Mouse (Mus musculus): ENCODE measurements around the gene Baz1b. TPM values are rescaled to one million over a fixed set of nuclear protein-coding genes. Genes with fewer than 3 reads are reported as not detected.
A peak's percentile ranks its signal among the peaks of the same experiment; 100 is the strongest.

Baz1b gene
- polyA plus RNA-seq, 1 experiment from 2014 or later: 14.3 TPM

GRCm38 (mm10) chr5:135161221-135161620, 25.8 kb upstream of the Baz1b start:
- H3K9me3 ChIP-seq (replicated peaks; ENCODE audit: control insufficient read depth, low read length): no peaks in the 10 kb centered on the region; the same call in 1 of the 2 replicates
- H3K27me3 ChIP-seq (ENCODE audit: control insufficient read depth, insufficient read depth, low read depth, low read length): no peaks in the 10 kb centered on the region
- no peak for ATAC-seq (ENCODE audit: low read depth)
- no peak overlapping the region for H3K4me2 ChIP-seq (ENCODE audit: low read depth, low read length)
- H3K4me3 ChIP-seq (ENCODE audit: low read depth, low read length): no peak overlapping the region
- WGBS (ENCODE audit: insufficient replicate concordance): 82% methylated on average over 4 of the region's 4 CpGs
- H3K27ac ChIP-seq (ENCODE audit: low read length): no peak overlapping the region
- no peaks in the 10 kb centered on the region; the same call in 1 of the 2 replicates for H3K4me1 ChIP-seq (ENCODE audit: control insufficient read depth, low read depth, low read length)
- H3K9ac ChIP-seq (ENCODE audit: low read depth, low read length): no peak overlapping the region
- peaks cover 35% of the 10 kb centered on the region for H3K36me3 ChIP-seq (ENCODE audit: control insufficient read depth, insufficient read depth)

GRCm38 (mm10) chr5:135161650-135162049, 25.4 kb upstream of the Baz1b start:
- whole genome bisulfite sequencing (ENCODE audit: insufficient replicate concordance): 72% methylated on average over 7 of the region's 7 CpGs
- H3K36me3 ChIP-seq (ENCODE audit: control insufficient read depth, insufficient read depth): peaks cover 31% of the 10 kb centered on the region

GRCm38 (mm10) chr5:135162361-135162760, 24.7 kb upstream of the Baz1b start:
- Histone ChIP-seq H3K27me3 (ENCODE audit: control insufficient read depth, insufficient read depth, low read depth, low read length) (no peaks in the 10 kb centered on the region), H3K27ac (ENCODE audit: low read length) (no peak overlapping the region), H3K4me2 (ENCODE audit: low read depth, low read length) (no peak overlapping the region), H3K36me3 (ENCODE audit: control insufficient read depth, insufficient read depth) (peaks cover 28% of the 10 kb centered on the region), H3K9me3 (replicated peaks; ENCODE audit: control insufficient read depth, low read length) (no peaks in the 10 kb centered on the region), H3K4me3 (ENCODE audit: low read depth, low read length) (no peak overlapping the region), H3K4me1 (ENCODE audit: control insufficient read depth, low read depth, low read length) (no peaks in the 10 kb centered on the region; the same call in 1 of the 2 replicates), H3K9ac (ENCODE audit: low read depth, low read length) (no peak overlapping the region)
- ATAC-seq (ENCODE audit: low read depth): no peak
- 85% methylated on average over 8 of the region's 8 CpGs for WGBS (ENCODE audit: insufficient replicate concordance)

More at GRCm38 (mm10) chr5:135161650-135162049, 25.4 kb upstream of the Baz1b start:
- no peak overlapping the region for H3K9ac ChIP-seq (ENCODE audit: low read depth, low read length)
- H3K4me1 ChIP-seq (ENCODE audit: control insufficient read depth, low read depth, low read length): no peaks in the 10 kb centered on the region; the same call in 1 of the 2 replicates
- no peak for ATAC-seq (ENCODE audit: low read depth)
- no peak overlapping the region for H3K4me3 ChIP-seq (ENCODE audit: low read depth, low read length)
- H3K9me3 ChIP-seq (replicated peaks; ENCODE audit: control insufficient read depth, low read length): no peaks in the 10 kb centered on the region; the same call in 1 of the 2 replicates
- H3K27ac ChIP-seq (ENCODE audit: low read length): no peak overlapping the region
- no peaks in the 10 kb centered on the region for H3K27me3 ChIP-seq (ENCODE audit: control insufficient read depth, insufficient read depth, low read depth, low read length)
- no peak overlapping the region for H3K4me2 ChIP-seq (ENCODE audit: low read depth, low read length)

GRCm38 (mm10) chr5:135162821-135163220, 24.2 kb upstream of the Baz1b start:
- H3K4me2 ChIP-seq (ENCODE audit: low read depth, low read length): no peak overlapping the region
- H3K4me3 ChIP-seq (ENCODE audit: low read depth, low read length): no peak overlapping the region
- H3K27me3 ChIP-seq (ENCODE audit: control insufficient read depth, insufficient read depth, low read depth, low read length): no peaks in the 10 kb centered on the region
- no peaks in the 10 kb centered on the region for H3K9me3 ChIP-seq (replicated peaks; ENCODE audit: control insufficient read depth, low read length)
- H3K27ac ChIP-seq (ENCODE audit: low read length): no peak overlapping the region
- peaks cover 25% of the 10 kb centered on the region for H3K36me3 ChIP-seq (ENCODE audit: control insufficient read depth, insufficient read depth)
- H3K9ac ChIP-seq (ENCODE audit: low read depth, low read length): no peak overlapping the region; the same call in 1 of the 2 replicates
- WGBS (ENCODE audit: insufficient replicate concordance): 76% methylated on average over 6 of the region's 6 CpGs
- peaks cover 1% of the 10 kb centered on the region for H3K4me1 ChIP-seq (ENCODE audit: control insufficient read depth, low read depth, low read length)
- no peak for ATAC-seq (ENCODE audit: low read depth)

DNA sequence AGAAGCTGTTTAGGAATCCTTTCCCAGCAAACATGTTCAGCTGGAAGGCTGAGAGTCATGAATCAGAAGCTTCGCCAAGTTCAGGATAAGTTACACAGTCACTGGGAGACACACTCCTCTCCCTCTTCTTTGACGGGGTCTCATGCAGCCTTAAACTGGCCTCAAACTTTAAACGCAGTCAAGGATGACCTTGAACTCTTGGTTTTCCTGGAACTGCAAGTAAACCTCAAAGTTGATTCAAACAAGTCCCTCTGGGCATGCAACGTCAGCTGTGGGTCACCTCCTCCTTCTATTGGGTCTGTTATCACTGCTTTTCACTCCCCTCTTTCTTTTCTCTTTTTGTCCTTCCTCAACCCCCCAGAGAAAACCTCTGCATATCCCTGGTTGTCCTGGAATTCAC, 20.2 kb upstream of the Baz1b start:
- no peak overlapping the region for H3K27ac ChIP-seq (ENCODE audit: low read length)
- no peaks in the 10 kb centered on the region for H3K27me3 ChIP-seq (ENCODE audit: control insufficient read depth, insufficient read depth, low read depth, low read length)
- no peaks in the 10 kb centered on the region for H3K36me3 ChIP-seq (ENCODE audit: control insufficient read depth, insufficient read depth)
- ATAC-seq (ENCODE audit: low read depth): no peak
- H3K4me2 ChIP-seq (ENCODE audit: low read depth, low read length): no peak overlapping the region
- H3K4me3 ChIP-seq (ENCODE audit: low read depth, low read length): no peak overlapping the region
- peaks cover 21% of the 10 kb centered on the region for H3K4me1 ChIP-seq (ENCODE audit: control insufficient read depth, low read depth, low read length)
- H3K9me3 ChIP-seq (replicated peaks; ENCODE audit: control insufficient read depth, low read length): no peaks in the 10 kb centered on the region
- H3K9ac ChIP-seq (ENCODE audit: low read depth, low read length): no peak overlapping the region
- WGBS (ENCODE audit: insufficient replicate concordance): 60% methylated on average over 4 of the region's 4 CpGs

DNA sequence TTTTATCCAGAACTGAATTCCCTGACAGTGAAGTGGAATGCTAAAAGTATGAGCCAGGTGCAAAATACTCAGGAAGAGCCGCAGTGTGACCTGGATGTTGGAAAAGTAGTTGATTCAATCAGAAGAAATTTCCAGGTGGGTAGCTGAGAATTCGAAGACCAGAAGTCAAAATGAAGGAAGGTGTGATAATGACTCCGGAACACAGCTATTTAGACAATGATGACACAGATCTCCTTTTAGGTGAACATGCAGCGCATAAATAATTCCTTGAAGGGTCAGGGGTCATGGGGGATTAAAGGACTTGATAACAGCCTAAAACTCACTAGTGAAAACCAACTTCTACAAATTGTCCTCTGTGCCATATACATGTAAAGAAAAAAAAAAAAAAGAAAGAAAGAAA, 19.6 kb upstream of the Baz1b start:
- WGBS (ENCODE audit: insufficient replicate concordance): 85% methylated on average over 4 of the region's 4 CpGs
- Histone ChIP-seq H3K4me2 (ENCODE audit: low read depth, low read length) (peak overlapping the region; percentile 93; the same call in 1 of the 2 replicates), H3K27me3 (ENCODE audit: control insufficient read depth, insufficient read depth, low read depth, low read length) (no peaks in the 10 kb centered on the region), H3K9ac (ENCODE audit: low read depth, low read length) (no peak overlapping the region), H3K4me3 (ENCODE audit: low read depth, low read length) (no peak overlapping the region), H3K27ac (ENCODE audit: low read length) (no peak overlapping the region), H3K9me3 (replicated peaks; ENCODE audit: control insufficient read depth, low read length) (no peaks in the 10 kb centered on the region), H3K4me1 (ENCODE audit: control insufficient read depth, low read depth, low read length) (peaks cover 21% of the 10 kb centered on the region), H3K36me3 (ENCODE audit: control insufficient read depth, insufficient read depth) (peaks cover 2% of the 10 kb centered on the region)
- no peak for ATAC-seq (ENCODE audit: low read depth)

- Histone ChIP-seq H3K9ac (ENCODE audit: low read depth, low read length) (peak within 1 kb of the TSS; percentile 95), H3K9me3 (replicated peaks; ENCODE audit: control insufficient read depth, low read length) (no peaks in the 10 kb centered on the region), H3K36me3 (ENCODE audit: control insufficient read depth, insufficient read depth) (peaks cover 11% of the 10 kb centered on the region), H3K27ac (ENCODE audit: low read length) (peak within 1 kb of the TSS; percentile 95), H3K27me3 (ENCODE audit: control insufficient read depth, insufficient read depth, low read depth, low read length) (no peaks in the 10 kb centered on the region), H3K4me3 (ENCODE audit: low read depth, low read length) (peak within 1 kb of the TSS; percentile 91), H3K4me1 (ENCODE audit: control insufficient read depth, low read depth, low read length) (peaks cover 21% of the 10 kb centered on the region), H3K4me2 (ENCODE audit: low read depth, low read length) (peak within 1 kb of the TSS; percentile 93)
- WGBS (ENCODE audit: insufficient replicate concordance): 1% methylated on average over 86 of the region's 95 CpGs
- peak; percentile 98 for ATAC-seq (ENCODE audit: low read depth)
Measured at GRCm38 (mm10) chr5:135168063-135169062, 18.7 kb upstream of the Baz1b start, which contains the start of gene Bcl7b. Gene Bcl7b, plus strand, starts transcription at chr5:135168283.

DNA sequence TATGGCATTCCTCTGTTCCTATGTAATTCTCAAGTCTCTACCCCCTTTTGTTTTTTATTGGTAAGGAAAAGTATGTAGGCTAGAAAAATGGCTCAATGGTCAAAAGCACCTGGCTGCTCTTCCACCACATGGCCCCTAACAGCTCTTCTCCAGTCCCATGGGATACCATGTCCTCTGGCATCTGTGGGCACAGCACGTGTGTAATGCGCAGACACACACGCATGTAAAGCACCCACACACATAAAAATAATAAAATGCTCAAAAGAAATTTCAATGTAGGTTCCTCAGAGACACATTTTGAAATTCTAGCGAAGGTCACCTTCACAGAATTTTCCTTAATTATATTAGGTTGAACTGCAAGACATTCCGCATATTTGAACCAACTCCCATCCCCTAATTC, 17.6 kb upstream of the Baz1b start:
- ATAC-seq (ENCODE audit: low read depth): no peak
- H3K27ac ChIP-seq (ENCODE audit: low read length): no peak overlapping the region
- 81% methylated on average over 5 of the region's 5 CpGs for WGBS (ENCODE audit: insufficient replicate concordance)
- H3K9me3 ChIP-seq (replicated peaks; ENCODE audit: control insufficient read depth, low read length): no peaks in the 10 kb centered on the region
- H3K4me2 ChIP-seq (ENCODE audit: low read depth, low read length): peak overlapping the region; percentile 87
- H3K36me3 ChIP-seq (ENCODE audit: control insufficient read depth, insufficient read depth): peaks cover 14% of the 10 kb centered on the region
- H3K27me3 ChIP-seq (ENCODE audit: control insufficient read depth, insufficient read depth, low read depth, low read length): no peaks in the 10 kb centered on the region
- H3K4me1 ChIP-seq (ENCODE audit: control insufficient read depth, low read depth, low read length): peaks cover 21% of the 10 kb centered on the region
- H3K4me3 ChIP-seq (ENCODE audit: low read depth, low read length): peak overlapping the region; percentile 91
- peak overlapping the region; percentile 69 for H3K9ac ChIP-seq (ENCODE audit: low read depth, low read length)

DNA sequence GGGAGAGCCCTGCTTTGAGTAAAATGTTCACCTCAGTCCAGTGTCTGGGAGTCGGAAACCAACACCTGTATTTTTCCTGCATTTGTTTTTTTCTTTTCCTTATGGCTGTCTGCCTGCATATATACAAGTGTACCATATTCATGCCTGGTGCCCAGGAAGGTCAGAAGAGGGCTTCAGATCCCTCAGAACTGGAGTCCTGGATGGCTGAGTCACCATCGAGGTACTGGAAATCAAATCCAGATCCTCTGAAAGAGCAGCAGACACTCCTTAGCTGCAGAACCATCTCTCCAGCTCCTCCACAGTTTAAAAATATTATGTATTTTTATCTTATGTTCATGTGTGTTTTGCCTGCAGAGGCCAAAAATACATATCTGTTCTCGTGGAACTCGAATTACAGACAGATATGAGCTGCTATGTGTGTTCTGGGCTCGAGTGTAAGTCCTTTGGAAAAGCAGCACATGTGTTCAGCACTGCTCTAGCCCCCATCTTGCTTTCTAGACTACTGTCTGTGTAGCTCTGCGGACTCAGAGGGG, 15.3 kb upstream of the Baz1b start:
- WGBS (ENCODE audit: insufficient replicate concordance): 86% methylated on average over 6 of the region's 6 CpGs
- no peak overlapping the region for H3K27ac ChIP-seq (ENCODE audit: low read length)
- H3K36me3 ChIP-seq (ENCODE audit: control insufficient read depth, insufficient read depth): peaks cover 14% of the 10 kb centered on the region
- no peak for ATAC-seq (ENCODE audit: low read depth)
- peaks cover 21% of the 10 kb centered on the region for H3K4me1 ChIP-seq (ENCODE audit: control insufficient read depth, low read depth, low read length)
- H3K9me3 ChIP-seq (replicated peaks; ENCODE audit: control insufficient read depth, low read length): no peaks in the 10 kb centered on the region
- H3K27me3 ChIP-seq (ENCODE audit: control insufficient read depth, insufficient read depth, low read depth, low read length): no peaks in the 10 kb centered on the region
- no peak overlapping the region for H3K4me2 ChIP-seq (ENCODE audit: low read depth, low read length)
- no peak overlapping the region for H3K4me3 ChIP-seq (ENCODE audit: low read depth, low read length)
- H3K9ac ChIP-seq (ENCODE audit: low read depth, low read length): no peak overlapping the region
